Mouse (Mus musculus): ENCODE results near the gene Hbq1a. TPM values are rescaled to one million over a fixed set of nuclear protein-coding genes. Genes with fewer than 3 reads are reported as not detected.

Gene Hbq1a
- total and polyA plus RNA-seq, 3 experiments, result not detected

GRCm38 (mm10) chr11:32266194-32266593 lies 33.7 kb upstream of the Hbq1a start:
- no peak overlapping the region for H3K27ac ChIP-seq (ENCODE audit: insufficient read depth, low read depth)
- TF ChIP-seq POLR2AphosphoS2 (IDR thresholded peaks at IDR 0.05; ENCODE audit: low read depth, low read length), result 0 out of 2 replicates have a peak, but pooled peaks have one; percentile 5
- TF ChIP-seq ZC3H11A (IDR thresholded peaks at IDR 0.05; ENCODE audit: low read depth, low read length), result no peak
- H3K4me2 ChIP-seq (ENCODE audit: insufficient read depth, low read depth, poor library complexity, severe bottlenecking), result peak overlapping the region; percentile 3; the same call in 1 of the 2 replicates
- H3K79me2 ChIP-seq (replicated peaks; ENCODE audit: control insufficient read depth, extremely low read depth, insufficient read depth, poor library complexity, severe bottlenecking), result peaks cover 12% of the 10 kb centered on the region
- dilution Hi-C loops (cut with MboI; ENCODE audit: extremely low pct_ligation_motif_present, extremely low pct_unique_long_range_greater_than_20kb, low sequenced_read_pairs) (no loop called here), in situ Hi-C loops (cut with MboI; ENCODE audit: low pct_ligation_motif_present, low pct_unique_long_range_greater_than_20kb, low sequenced_read_pairs) (no loop called here)
- H3K9me3 ChIP-seq (replicated peaks; ENCODE audit: low read length), result no peaks in the 10 kb centered on the region
- no peak overlapping the region for H3K4me3 ChIP-seq (replicated peaks in 1 of 3; ENCODE audit: low read depth in 2 of 3, low read length in 2 of 3, poor library complexity in 1 of 3)
- no peaks in the 10 kb centered on the region for H3K27me3 ChIP-seq (replicated peaks)
- H3K4me1 ChIP-seq (ENCODE audit: control insufficient read depth in 1 of 2, insufficient read depth in 2 of 2), result peaks cover 13 to 63% of the 10 kb centered on the region in 2 experiments
- no peak overlapping the region for H3K9ac ChIP-seq (ENCODE audit: insufficient read depth, low read depth)
- peaks cover 12 to 37% of the 10 kb centered on the region in 2 experiments for H3K36me3 ChIP-seq (replicated peaks in 1 of 2; ENCODE audit: control insufficient read depth in 1 of 2, insufficient read depth in 1 of 2, low read length in 1 of 2)
- no peak for DNase-seq (ENCODE audit: extremely low read depth)

- DNase-seq (ENCODE audit: extremely low read depth), result peak; percentile 18
- in situ Hi-C loops (cut with MboI; ENCODE audit: low pct_ligation_motif_present, low pct_unique_long_range_greater_than_20kb, low sequenced_read_pairs) (no loop called here), dilution Hi-C loops (cut with MboI; ENCODE audit: extremely low pct_ligation_motif_present, extremely low pct_unique_long_range_greater_than_20kb, low sequenced_read_pairs) (no loop called here)
- peak overlapping the region; percentile 82 for H3K9ac ChIP-seq (ENCODE audit: insufficient read depth, low read depth)
- H3K27me3 ChIP-seq (replicated peaks), result no peaks in the 10 kb centered on the region
- TF ChIP-seq USF2 (conservative IDR thresholded peaks at IDR 0.05; ENCODE audit: low read depth, low read length), result no peak
- no peak for TF ChIP-seq IRF4 (IDR thresholded peaks at IDR 0.05; ENCODE audit: low read depth, low read length)
- TF ChIP-seq RCOR1 (conservative IDR thresholded peaks at IDR 0.05; ENCODE audit: low read depth, low read length), result no peak
- TF ChIP-seq MAX (IDR thresholded peaks at IDR 0.05; ENCODE audit: low read length), result no peak
- no peak for TF ChIP-seq ZC3H11A (IDR thresholded peaks at IDR 0.05; ENCODE audit: low read depth, low read length)
- no peak for TF ChIP-seq TCF12 (IDR thresholded peaks at IDR 0.05; ENCODE audit: low read depth, low read length)
- 0 out of 2 replicates have a peak, but pooled peaks have one; percentile 13 for TF ChIP-seq UBTF (IDR thresholded peaks at IDR 0.05; ENCODE audit: low read depth, low read length)
- H3K27ac ChIP-seq (ENCODE audit: insufficient read depth, low read depth), result no peak overlapping the region
- H3K4me2 ChIP-seq (ENCODE audit: insufficient read depth, low read depth, poor library complexity, severe bottlenecking), result peak overlapping the region; percentile 70
- H3K4me1 ChIP-seq (ENCODE audit: control insufficient read depth in 1 of 2, insufficient read depth in 2 of 2), result peaks cover 17 to 64% of the 10 kb centered on the region in 2 experiments
- peaks cover 12% of the 10 kb centered on the region for H3K79me2 ChIP-seq (replicated peaks; ENCODE audit: control insufficient read depth, extremely low read depth, insufficient read depth, poor library complexity, severe bottlenecking)
- peak overlapping the region; percentile 72 to 92 (median 82) for H3K4me3 ChIP-seq (replicated peaks in 1 of 3; ENCODE audit: low read depth in 2 of 3, low read length in 2 of 3, poor library complexity in 1 of 3)
- no peaks in the 10 kb centered on the region for H3K9me3 ChIP-seq (replicated peaks; ENCODE audit: low read length)
- peaks cover 10 to 32% of the 10 kb centered on the region in 2 experiments for H3K36me3 ChIP-seq (replicated peaks in 1 of 2; ENCODE audit: control insufficient read depth in 1 of 2, insufficient read depth in 1 of 2, low read length in 1 of 2)
Measured at GRCm38 (mm10) chr11:32266776-32267175, 33.1 kb upstream of the Hbq1a start.

GRCm38 (mm10) chr11:32267188-32267884 lies 32.5 kb upstream of the Hbq1a start, which contains the start of gene Nprl3:
Gene Nprl3, minus strand, starts transcription at chr11:32267707.
- in situ Hi-C loops (cut with MboI; ENCODE audit: low pct_ligation_motif_present, low pct_unique_long_range_greater_than_20kb, low sequenced_read_pairs) (no loop called here), dilution Hi-C loops (cut with MboI; ENCODE audit: extremely low pct_ligation_motif_present, extremely low pct_unique_long_range_greater_than_20kb, low sequenced_read_pairs) (no loop called here)
- H3K4me1 ChIP-seq (ENCODE audit: control insufficient read depth in 1 of 2, insufficient read depth in 2 of 2), result peaks cover 17 to 64% of the 10 kb centered on the region in 2 experiments
- peak within 1 kb of the TSS; percentile 5; the same call in 1 of the 2 replicates for H3K27ac ChIP-seq (ENCODE audit: insufficient read depth, low read depth)
- H3K9ac ChIP-seq (ENCODE audit: insufficient read depth, low read depth), result peak within 1 kb of the TSS; percentile 82
- no peaks in the 10 kb centered on the region for H3K27me3 ChIP-seq (replicated peaks)
- H3K36me3 ChIP-seq (replicated peaks in 1 of 2; ENCODE audit: control insufficient read depth in 1 of 2, insufficient read depth in 1 of 2, low read length in 1 of 2), result peaks cover 7 to 27% of the 10 kb centered on the region in 2 experiments
- H3K9me3 ChIP-seq (replicated peaks; ENCODE audit: low read length), result no peaks in the 10 kb centered on the region
- peaks cover 12% of the 10 kb centered on the region for H3K79me2 ChIP-seq (replicated peaks; ENCODE audit: control insufficient read depth, extremely low read depth, insufficient read depth, poor library complexity, severe bottlenecking)
- H3K4me2 ChIP-seq (ENCODE audit: insufficient read depth, low read depth, poor library complexity, severe bottlenecking), result peak within 1 kb of the TSS; percentile 70
- peak; percentile 95 for DNase-seq (ENCODE audit: extremely low read depth)
- peak within 1 kb of the TSS; percentile 72 to 92 (median 82) for H3K4me3 ChIP-seq (replicated peaks in 1 of 3; ENCODE audit: low read depth in 2 of 3, low read length in 2 of 3, poor library complexity in 1 of 3)
- TF ChIP-seq USF1 (IDR thresholded peaks at IDR 0.05; ENCODE audit: low read depth, low read length) (no peak), SIN3A (IDR thresholded peaks at IDR 0.05; ENCODE audit: low read length) (peak; percentile 93), GABPA (IDR thresholded peaks at IDR 0.05; ENCODE audit: insufficient replicate concordance, low read depth, low read length) (no peak; the same call in 1 of the 2 replicates), JUND (conservative IDR thresholded peaks at IDR 0.05; ENCODE audit: low read depth, low read length) (no peak), MEF2A (IDR thresholded peaks at IDR 0.05; ENCODE audit: borderline replicate concordance, low read depth, low read length) (no peak), CHD2 (IDR thresholded peaks at IDR 0.05; ENCODE audit: low read length) (peak; percentile 99), TCF12 (IDR thresholded peaks at IDR 0.05; ENCODE audit: low read depth, low read length) (peak; percentile 96), BHLHE40 (IDR thresholded peaks at IDR 0.05; ENCODE audit: low read depth, low read length) (0 out of 2 replicates have a peak, but pooled peaks have one; percentile 17), POLR2A (IDR thresholded peaks at IDR 0.05; ENCODE audit: low read depth, low read length) (peak; percentile 100), ZKSCAN1 (IDR thresholded peaks at IDR 0.05; ENCODE audit: borderline replicate concordance, low read depth, low read length) (no peak), NELFE (IDR thresholded peaks at IDR 0.05; ENCODE audit: low read depth, low read length) (peak; percentile 99), NRF1 (IDR thresholded peaks at IDR 0.05; ENCODE audit: low read depth, low read length) (peak; percentile 95), UBTF (IDR thresholded peaks at IDR 0.05; ENCODE audit: low read depth, low read length) (no peak), TBP (conservative IDR thresholded peaks at IDR 0.05; ENCODE audit: low read depth, low read length) (peak; percentile 90), ZMIZ1 (IDR thresholded peaks at IDR 0.05; ENCODE audit: low read depth, low read length) (peak; percentile 96), MXI1 (IDR thresholded peaks at IDR 0.05; ENCODE audit: low read depth, low read length) (peak; percentile 25; the same call in 1 of the 2 replicates), MAX (IDR thresholded peaks at IDR 0.05; ENCODE audit: low read length) (peak; percentile 71), KAT2A (IDR thresholded peaks at IDR 0.05; ENCODE audit: insufficient replicate concordance, low read length) (0 out of 2 replicates have a peak, but pooled peaks have one; percentile 63)

All from CH12.LX (cell line).